Mouse (Mus musculus): ENCODE data around the gene Marc2.

Gene Marc2

DNA sequence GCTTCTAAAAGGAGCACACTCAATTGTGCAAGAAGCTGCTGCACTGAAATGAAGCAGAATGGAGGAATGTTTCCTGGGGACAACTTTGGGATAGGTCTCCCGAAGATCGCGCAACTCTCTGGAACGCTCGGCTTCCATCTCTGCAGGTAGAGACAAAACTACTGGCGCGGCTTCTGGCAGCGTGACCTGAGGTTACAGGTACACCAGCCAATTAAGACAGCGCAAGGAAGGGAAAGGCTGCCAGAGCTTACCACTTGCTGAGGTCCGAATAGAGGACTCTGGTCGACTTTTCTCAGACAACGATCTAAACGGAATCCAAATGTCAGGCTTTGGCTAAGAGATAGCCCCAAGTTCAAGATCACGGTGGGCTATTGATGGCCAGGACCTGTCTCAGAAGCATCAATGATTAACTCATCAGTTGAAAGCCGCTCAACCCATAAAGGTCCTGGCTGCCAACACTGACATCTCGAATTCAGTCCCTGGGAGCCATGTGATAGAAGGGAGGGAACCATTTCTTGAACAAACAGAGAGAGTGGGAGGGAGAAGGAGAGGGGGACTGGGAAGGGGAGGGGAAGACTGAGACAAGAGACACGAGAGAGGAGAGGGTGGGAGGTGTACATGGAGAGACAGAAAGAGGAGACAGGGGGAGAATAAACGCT lies at the start of gene Marc2:
Gene Marc2, minus strand, starts transcription at position 360 of the 659 bp plus-strand sequence.
- peak in 1 of 2 experiments; percentile 11 for DNase-seq (ENCODE audit: low spot score in 2 of 2)

DNA sequence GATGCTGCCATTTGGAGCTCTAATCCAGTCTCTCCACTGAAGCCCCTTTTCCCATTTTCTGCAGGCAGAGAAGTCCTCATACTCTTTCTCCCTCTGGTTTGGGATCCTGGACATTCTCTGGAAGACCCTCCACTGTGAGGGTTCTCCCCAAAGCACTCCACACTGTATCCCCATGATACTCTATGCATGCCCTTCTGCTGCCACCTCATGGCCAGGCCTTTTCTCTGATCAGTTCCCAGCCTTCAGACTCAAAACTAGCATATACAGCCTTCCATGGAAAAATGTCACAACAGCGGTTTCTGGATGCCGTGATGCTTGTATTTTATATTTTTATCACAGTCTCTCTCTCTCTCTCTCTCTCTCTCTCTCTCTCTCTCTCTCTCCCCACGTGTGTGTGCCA lies 45.7 kb upstream of the Marc2 start:
- DNase-seq (ENCODE audit: low spot score in 2 of 2), result no peak

GRCm38 (mm10) chr1:184889454-184889853 lies 43.2 kb upstream of the Marc2 start:
- no peak for DNase-seq (ENCODE audit: low spot score in 2 of 2)

- DNase-seq (ENCODE audit: low spot score in 2 of 2), result no peak
Observed at GRCm38 (mm10) chr1:184886160-184886559, 39.9 kb upstream of the Marc2 start.

- peak; percentile 16 to 41 for DNase-seq (ENCODE audit: low spot score in 2 of 2)
Observed at GRCm38 (mm10) chr1:184882281-184883268, 36.3 kb upstream of the Marc2 start, which contains the start of gene C130074G19Rik. TSS of gene C130074G19Rik (minus strand) at chr1:184883218.

GRCm38 (mm10) chr1:184881861-184882260 lies 35.6 kb upstream of the Marc2 start:
- DNase-seq (ENCODE audit: low spot score in 2 of 2), result no peak

GRCm38 (mm10) chr1:184881211-184881610 lies 35.0 kb upstream of the Marc2 start:
- no peak for DNase-seq (ENCODE audit: low spot score in 2 of 2)

DNA sequence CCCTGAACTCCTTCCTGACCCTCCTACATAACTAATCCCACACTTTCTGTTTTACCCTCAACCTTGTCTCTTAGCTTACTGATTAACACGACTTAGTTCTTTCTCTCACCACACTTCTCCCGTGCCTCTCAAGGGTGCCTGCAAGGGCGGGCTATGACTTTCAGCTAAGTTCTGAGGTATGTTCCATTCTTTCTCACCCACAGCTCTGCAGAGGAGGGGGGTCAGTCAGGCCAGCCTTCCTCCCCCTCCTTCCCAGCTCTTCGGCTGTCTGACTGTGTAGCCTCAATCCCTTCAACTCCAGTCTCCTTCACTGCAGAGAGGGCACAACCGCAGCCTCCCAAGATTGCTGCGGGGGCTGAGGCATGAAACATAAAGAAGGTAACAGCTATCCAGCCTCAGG lies 32.6 kb upstream of the Marc2 start:
- no peak for DNase-seq (ENCODE audit: low spot score in 2 of 2)

GRCm38 (mm10) chr1:184877306-184877705 lies 31.1 kb upstream of the Marc2 start:
- no peak for DNase-seq (ENCODE audit: low spot score in 2 of 2)

DNA sequence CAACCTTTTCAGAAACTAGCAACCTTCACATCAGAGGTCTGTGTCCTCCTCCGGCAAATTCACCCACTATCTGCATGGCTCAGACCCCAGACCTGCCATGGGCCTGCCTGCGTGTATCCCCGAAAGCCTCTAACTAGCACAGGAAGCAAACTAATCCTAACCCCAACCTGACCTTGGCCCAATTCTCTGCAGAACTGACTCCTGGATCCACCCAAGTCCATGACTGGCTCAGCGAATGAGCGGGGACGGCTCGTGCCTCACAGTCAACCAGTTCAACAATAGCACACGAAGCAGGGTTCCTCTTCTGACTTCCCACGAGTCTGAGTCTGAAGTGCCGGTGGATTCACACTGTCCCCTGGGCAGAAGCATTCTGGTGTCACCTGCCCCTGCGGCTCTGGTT lies 27.7 kb upstream of the Marc2 start:
- no peak for DNase-seq (ENCODE audit: low spot score in 2 of 2)

DNA sequence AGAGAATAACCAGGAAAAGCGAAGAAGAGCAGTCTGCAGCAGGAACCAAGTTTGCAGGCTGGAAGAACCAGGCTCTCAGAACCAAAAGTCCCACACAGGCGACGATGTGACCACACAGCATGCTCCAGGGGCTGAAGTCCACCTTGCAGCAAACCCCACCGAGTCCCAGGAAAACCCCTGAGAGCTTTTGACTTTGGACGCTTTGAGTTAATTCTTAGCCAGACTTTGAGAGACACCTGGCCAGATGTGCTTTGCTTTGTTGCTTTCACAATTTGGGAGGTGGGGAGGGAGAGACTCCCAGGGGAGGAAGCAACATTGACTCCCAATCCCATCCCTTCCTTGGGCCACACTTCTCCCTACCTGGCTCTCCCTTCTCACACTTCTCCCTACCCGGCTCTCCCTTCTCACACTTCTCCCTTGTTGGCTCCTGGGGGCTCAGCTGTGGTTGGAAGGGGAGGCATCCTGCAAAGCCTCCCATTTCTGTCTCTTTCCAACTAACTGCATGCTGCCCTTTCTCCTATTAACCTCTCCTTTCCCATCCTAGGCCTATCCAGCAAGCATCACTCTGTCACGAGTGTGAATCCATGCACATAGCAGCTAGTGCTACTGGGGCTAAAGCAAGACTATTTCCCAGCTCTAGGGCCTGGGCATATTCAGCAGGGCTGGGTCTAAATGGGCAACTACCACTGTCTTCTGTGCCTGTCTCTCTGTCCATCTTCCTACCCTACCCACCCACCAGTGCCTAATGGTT lies 26.0 kb upstream of the Marc2 start:
- DNase-seq (ENCODE audit: low spot score in 2 of 2), result no peak

DNA sequence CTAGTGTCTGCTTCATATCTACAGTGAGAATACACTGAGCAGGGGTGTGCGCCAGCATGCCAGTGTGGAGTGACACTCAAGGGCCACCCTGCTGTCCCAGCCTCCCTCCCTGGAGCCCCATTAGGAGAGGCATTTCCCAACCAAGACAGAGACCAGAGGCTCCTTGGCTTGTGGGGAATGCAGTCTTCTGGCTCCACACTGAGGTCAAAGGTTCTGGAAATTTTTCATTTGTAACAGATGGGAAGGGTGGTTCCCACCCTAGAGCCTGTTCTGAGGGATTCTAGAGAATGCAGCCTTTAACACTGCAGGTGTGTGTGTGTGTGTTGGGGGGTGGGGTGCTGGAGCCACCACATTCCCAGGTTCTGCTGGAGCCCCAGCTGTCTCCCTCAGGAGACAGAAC lies 25.3 kb upstream of the Marc2 start:
- no peak for DNase-seq (ENCODE audit: low spot score in 2 of 2)

DNA sequence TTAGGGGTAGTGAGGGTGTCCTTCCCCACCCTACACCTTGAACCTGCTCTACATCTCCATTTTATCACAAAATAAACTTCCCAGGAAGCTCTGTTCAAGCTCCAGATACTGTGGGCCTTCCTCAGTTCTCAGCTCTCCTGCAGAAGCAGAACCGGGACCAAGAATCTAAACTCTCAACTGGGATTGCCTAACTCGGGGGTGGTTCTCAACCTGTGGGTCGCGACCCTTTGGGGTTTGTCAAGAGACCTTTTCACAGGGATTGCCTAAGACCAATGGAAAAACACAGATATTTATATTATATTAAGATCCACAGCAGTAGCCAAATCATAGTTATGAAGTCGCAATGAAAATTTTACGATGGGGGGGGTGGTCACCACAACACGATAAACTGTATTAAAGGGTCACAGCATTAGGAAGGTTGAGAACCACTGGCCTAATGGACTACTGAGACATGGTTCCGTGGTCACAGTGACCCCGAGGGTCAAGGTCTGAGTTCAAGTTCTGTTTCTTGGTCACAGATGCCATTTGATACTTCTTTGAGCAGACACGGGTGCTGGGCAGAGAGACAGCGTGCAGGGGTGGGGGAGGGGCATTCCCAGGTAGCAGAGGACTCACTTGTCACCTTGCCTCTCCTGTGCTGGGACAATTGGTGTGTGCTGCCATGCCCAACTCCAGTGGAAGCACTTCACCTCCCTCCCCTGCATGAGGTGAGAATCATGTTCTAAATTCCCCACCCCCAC lies 24.6 kb upstream of the Marc2 start:
- DNase-seq (ENCODE audit: low spot score in 2 of 2), result no peak

- DNase-seq (ENCODE audit: low spot score in 2 of 2), result no peak
Observed at GRCm38 (mm10) chr1:184869939-184870565, 23.8 kb upstream of the Marc2 start.

DNA sequence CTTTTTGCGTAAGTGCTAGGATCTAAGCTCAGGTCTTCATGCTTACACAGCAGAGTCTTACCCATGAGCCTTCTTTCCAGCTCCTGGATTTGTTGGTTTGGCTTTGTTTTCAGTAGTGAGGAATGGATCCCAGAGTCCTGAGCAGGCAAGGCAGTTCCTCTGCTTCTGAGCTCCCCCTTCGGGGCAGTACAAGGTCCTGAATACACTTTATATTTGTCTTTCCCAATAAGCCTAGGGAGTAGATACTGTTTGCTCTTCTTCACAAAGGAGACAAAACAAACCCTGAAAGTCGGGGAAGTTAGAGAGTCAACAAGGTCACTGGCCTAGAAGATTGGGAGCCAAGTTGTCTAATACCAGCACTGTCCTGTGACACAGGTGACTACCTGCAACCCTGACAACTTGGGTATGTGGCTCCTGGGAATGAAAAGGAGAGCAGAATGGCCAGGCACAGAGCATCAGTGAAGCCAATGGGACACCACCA lies 21.4 kb upstream of the Marc2 start:
- DNase-seq (ENCODE audit: low spot score in 2 of 2), result no peak

GRCm38 (mm10) chr1:184864381-184864801 lies 18.1 kb upstream of the Marc2 start:
- DNase-seq (ENCODE audit: low spot score in 2 of 2), result no peak

GRCm38 (mm10) chr1:184862636-184863035 lies 16.4 kb upstream of the Marc2 start:
- DNase-seq (ENCODE audit: low spot score in 2 of 2), result no peak

DNA sequence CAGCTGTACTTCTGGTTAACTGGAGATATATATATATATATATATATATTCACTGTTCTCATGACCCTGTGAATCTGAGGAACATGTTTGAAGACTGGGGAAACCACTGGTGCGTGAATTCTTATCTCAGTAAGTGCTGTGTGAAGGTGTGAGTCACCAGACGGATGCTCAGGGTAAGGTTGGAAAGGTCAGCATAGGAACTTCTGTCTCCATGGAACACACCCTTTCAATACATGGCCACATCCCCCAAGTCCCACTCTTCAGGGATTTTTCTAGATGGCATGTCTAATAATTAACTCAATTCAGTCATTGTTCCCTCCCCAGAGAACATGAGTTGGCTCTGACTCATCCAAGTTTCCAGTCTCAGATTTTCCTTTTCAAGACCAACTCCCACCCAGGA lies 15.3 kb upstream of the Marc2 start:
- DNase-seq (ENCODE audit: low spot score in 2 of 2), result no peak

DNA sequence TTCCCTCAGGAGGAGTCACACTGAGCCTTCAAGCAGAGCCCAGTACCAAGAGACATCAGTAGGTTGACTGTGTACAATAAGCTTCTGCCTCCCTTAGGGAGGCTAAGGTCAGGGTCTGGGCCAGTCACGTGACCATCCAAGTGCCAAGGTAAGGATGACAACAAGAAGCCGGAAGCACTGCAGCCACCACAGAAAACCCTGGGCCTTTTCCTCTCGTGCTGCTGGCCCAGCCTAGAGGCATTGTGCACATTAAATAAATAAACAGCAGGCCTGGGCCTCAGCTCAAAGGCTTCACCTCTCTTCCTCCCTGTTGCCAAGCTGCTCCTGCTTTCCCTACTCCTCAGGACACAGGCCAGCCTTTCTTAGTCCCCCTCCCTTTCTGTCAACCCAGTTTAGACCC lies 14.0 kb upstream of the Marc2 start:
- DNase-seq (ENCODE audit: low spot score in 2 of 2), result no peak

- no peak for DNase-seq (ENCODE audit: low spot score in 2 of 2)
Observed at GRCm38 (mm10) chr1:184858253-184858652, 12.0 kb upstream of the Marc2 start.

DNA sequence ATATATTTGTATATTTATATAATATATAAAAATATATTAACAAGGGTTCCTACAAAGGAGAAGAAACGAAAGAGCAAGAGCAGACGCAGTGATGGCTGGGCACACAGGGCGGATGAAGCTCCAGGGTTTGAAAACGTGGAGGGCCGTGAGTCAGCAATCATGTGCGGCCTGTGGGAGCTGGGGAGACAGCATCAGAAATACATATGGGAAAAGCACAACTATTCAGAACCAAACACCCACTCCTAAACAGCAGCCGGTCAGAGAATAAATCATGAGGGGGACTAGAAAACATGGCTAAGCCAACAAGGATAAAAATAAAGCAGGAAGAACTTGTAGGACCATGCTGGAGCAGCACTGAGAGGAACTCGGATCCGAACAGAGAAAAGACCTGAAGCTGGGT lies 11.0 kb upstream of the Marc2 start:
- DNase-seq (ENCODE audit: low spot score in 2 of 2), result no peak
